Mouse (Mus musculus) cerebellum, postnatal 4 days (tissue): ENCODE measurements around the gene Cdkn1c.

Experiments
- DNase-seq, 2 experiments: peaks; one replicate each; pipeline ENCODE4 v3.0.0; 2022; ENCODE audit warnings: low spot score in 2 of 2, mixed read lengths in 1 of 2

The Cdkn1c gene

DNA sequence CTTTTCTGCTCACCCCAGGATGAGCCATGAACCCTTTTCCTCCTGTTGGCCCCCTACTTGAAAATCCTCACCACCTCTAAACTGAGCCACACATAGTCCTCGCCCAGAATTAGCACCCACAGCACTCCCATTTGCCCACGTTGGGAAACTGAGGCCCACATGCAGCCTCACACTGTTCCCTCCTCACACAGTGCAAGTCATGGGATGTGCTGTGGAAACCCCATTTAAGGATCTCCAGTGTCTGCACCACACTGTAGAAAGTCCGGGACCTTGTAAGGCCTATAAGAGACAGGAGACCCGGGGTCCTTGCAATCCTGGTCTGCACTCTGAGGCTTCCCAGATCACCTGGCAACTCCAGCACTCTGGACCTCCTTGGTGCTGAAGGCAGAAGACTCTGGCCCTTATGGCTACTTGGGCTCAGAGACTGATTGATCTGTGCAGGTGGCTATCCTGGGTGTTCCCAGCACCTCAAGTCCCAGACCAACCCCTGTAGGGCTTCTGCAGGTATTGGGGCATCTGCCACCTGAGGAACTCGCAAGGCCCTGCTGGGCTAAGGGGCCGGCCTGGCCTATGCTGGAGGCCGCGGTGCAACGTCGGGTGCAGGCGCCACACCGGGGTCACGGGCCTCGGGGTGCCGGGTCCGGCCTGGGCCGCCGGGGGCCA is 23.5 kb downstream of the Cdkn1c start:
- no peak for DNase-seq

- peak in 1 of 2 experiments; percentile 45 for DNase-seq
Measured at GRCm38 (mm10) chr7:143433331-143433730, 27.5 kb downstream of the Cdkn1c start.

DNA sequence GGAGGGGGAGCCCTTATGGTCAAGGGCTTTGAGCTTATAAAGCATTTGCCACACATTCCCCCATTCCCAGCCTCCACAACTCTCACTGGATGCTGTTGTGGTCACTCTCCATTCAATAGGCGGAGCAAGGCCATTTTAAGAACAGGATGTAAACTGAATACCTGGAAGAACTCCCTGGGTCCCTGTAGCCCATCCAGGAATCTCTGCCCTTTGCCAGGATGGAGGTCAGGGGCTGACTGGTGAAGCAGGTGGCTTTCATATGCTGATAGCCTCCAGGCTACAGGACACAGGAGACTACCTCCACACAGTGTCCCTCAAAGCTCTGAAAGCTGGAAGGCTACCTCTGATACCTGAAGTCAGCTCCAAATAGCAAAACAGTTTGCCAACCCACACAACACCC is 28.2 kb downstream of the Cdkn1c start:
- no peak for DNase-seq

GRCm38 (mm10) chr7:143428814-143429499 is 31.9 kb downstream of the Cdkn1c start:
- DNase-seq, result no peak

DNA sequence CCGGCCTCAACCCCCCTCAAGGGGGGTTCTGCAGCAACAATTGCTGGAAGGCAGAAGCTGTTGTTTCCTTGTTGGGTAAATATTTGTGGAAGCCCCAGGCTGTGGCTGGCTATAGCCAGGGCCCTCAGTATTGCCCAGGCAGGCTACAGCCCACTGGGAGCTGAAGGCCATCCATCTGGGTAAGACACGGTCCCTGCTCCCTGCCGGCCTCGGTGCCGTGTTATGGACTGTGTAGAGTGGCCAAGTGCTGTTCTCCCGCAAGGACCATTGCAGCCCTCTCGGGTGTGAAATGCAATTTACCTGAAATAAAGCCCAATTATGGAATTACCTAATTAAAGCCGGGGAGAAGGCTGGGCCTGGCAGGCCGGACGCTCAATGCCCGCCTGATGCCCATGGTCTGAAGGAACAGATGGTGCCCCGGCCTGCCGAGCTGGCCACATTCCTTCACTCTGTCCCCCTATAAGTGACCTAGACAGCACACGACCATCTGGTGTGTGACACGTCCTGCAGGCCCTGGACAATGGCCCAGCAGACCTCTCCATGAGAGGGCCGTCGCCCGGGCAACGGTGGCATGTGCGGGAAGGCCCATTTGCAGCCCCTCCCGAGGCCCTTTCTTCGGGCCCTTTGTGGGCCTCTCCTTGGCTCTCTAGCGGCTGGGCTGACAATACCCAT is 32.6 kb downstream of the Cdkn1c start:
- peak in 1 of 2 experiments; percentile 73 for DNase-seq

GRCm38 (mm10) chr7:143419585-143420160 is 41.2 kb downstream of the Cdkn1c start:
- no peak for DNase-seq

DNA sequence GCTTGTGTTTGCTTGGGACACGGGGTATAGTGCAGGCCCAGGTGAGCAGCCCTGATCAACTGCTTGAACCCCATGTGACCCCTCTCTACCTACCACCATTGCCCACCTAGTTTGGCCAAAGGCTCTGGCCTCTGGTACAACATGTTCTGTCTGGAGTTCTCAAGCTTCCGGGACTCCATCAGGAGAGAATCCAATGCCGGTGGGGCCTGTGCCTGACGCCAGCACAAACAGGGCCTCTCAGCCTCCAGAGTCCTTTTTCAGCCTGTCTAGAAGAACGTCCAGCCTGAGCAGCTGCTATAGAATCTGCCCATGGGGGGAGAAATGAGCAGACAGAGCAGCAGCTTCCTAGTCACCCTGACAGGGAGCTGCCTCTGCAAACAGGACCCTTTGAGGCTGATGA is 43.0 kb downstream of the Cdkn1c start:
- no peak for DNase-seq

GRCm38 (mm10) chr7:143416406-143416805 is 44.4 kb downstream of the Cdkn1c start:
- no peak for DNase-seq

DNA sequence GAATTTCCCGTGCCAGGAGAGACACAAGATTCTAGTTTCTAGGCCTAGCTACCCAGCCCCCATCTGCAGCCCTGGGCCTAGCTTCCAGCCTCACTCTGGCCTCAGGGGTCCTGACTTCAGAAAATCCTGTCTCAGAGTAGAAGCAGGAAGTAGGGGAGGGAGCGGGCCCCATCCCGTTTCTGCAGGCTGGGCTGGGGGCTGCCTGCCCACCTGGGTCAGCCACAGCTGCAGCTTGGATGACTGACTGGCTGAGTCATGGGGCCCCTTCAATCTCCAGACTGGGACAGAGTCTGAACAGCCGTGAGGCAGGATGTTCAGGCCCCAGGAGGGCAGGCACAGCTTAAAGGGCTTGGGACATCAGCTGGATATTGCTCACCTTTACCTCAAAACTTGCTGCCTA is 45.8 kb downstream of the Cdkn1c start:
- DNase-seq, result no peak

DNA sequence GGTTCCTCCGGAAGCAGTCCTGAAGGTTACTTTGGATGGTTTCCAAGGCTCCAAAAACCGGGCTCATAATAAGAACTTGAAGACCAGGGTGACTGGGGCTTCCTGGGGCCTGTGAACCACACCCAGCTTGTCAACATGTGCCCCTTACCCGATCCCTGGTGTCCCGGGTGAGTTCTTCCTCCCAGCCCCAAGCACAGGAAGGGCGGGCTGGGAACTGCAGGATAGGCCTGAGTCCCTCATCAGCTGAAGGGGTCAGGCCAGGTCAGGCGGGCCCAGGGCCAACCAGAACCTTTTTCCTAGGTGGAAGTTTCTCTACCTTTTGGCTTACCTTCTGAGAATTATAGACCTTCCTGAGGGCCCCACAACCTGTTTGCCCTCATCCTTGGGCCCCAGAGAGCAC is 48.2 kb downstream of the Cdkn1c start:
- DNase-seq, result no peak

DNA sequence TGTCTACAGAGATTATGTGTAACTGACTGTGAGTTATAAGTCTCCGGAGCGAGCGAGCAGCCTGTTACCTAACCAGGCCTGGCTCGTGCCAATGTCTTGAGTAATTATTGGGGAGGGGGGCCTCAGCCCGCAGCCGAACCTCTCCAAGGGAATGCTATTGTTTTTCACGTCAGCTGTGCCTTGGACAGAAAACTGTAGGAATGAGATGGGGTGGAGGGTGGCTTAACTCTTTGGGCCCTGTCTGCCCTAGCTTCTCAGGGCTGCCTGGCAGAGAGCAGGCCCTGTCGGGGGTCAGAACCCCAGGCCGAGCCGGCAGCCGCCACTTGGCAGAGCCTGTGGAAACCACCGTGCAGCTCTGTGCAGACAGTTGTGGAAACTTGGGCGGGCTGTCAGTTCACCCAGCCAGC is 52.2 kb downstream of the Cdkn1c start:
- DNase-seq, result no peak
